Mouse (Mus musculus) adrenal gland, postnatal 36 days (tissue): ENCODE data around the gene Ifi35. TPM values are rescaled to one million over a fixed set of nuclear protein-coding genes. Genes with fewer than 3 reads are reported as not detected.

ENCODE experiments used
- microRNA-seq: library from miRNA; unstranded; fragments of <30 nt; microRNA quantifications from one replicate; pipeline ENCODE4 v1.2.0, GENCODE M21; 2021
- total RNA-seq, 2 experiments: library from RNA; stranded (reverse); gene quantifications; 2 replicates each; pipeline ENCODE4 v1.2.3; 2021

The Ifi35 gene
- total RNA-seq, 2 experiments from 2014 or later = 39.1 to 41.8 TPM

Small RNA genes within 50 kb of the gene (microRNA-seq; reads per million reads assigned to microRNA genes)
- gene Mir6929 = 1.00 reads per million

Other genes with a start within 250 kb of the Ifi35 start
- gene Ezh1, start 221.9 kb upstream of the Ifi35 start, total RNA-seq = 10 to 100 TPM; 30.0 to 37.7 TPM
- 10 to 100 TPM; 39.5 to 61.8 TPM for gene Ramp2, start 202.4 kb upstream of the Ifi35 start, total RNA-seq
- gene Vps25, start 194.7 kb upstream of the Ifi35 start, total RNA-seq = 100 to 1,000 TPM in 1 of 2 experiments, 10 to 100 TPM in 1; 90.6 to 121 TPM
- gene Wnk4, start 187.8 kb upstream of the Ifi35 start, total RNA-seq = 1 to 10 TPM; 1.5 to 2.5 TPM
- under 1 TPM; 0.23 to 0.26 TPM for gene Cntd1, start 169.4 kb upstream of the Ifi35 start, total RNA-seq
- gene Coa3, start 169.3 kb upstream of the Ifi35 start, total RNA-seq = 10 to 100 TPM; 69.2 to 75.4 TPM
- gene Becn1, start 146.1 kb upstream of the Ifi35 start, total RNA-seq = 100 to 1,000 TPM; 150 to 159 TPM
- gene Psme3, start 132.2 kb upstream of the Ifi35 start, total RNA-seq = 100 to 1,000 TPM; 122 to 145 TPM
- gene Aoc2, start 123.3 kb upstream of the Ifi35 start, total RNA-seq = 1 to 10 TPM; 4.6 to 7.1 TPM
- 10 to 100 TPM; 40.4 to 67.8 TPM for gene Aoc3, start 117.8 kb upstream of the Ifi35 start, total RNA-seq
- 1 to 10 TPM; 2.9 to 6.4 TPM for gene G6pc, start 80.8 kb upstream of the Ifi35 start, total RNA-seq
- gene Aarsd1, start 30.8 kb upstream of the Ifi35 start, total RNA-seq = 10 to 100 TPM; 30.1 to 35.2 TPM
- gene Gm27029, start 23.6 kb upstream of the Ifi35 start, total RNA-seq = 1 to 10 TPM; 2.6 to 5.6 TPM
- gene Rundc1, start 23.3 kb upstream of the Ifi35 start, total RNA-seq = 10 to 100 TPM; 24.1 to 26.7 TPM
- 1 to 10 TPM; 2.6 to 3.4 TPM for gene Ptges3l, start 23.1 kb upstream of the Ifi35 start, total RNA-seq
- 10 to 100 TPM; 77.7 to 94.3 TPM for gene Rpl27, start 6.1 kb upstream of the Ifi35 start, total RNA-seq
- 10 to 100 TPM; 10.2 to 11.6 TPM for gene Rnd2, start 16.6 kb downstream of the Ifi35 start, total RNA-seq
- gene Vat1, start 17.8 kb downstream of the Ifi35 start, total RNA-seq = 100 to 1,000 TPM; 123 to 141 TPM
- gene Brca1, start 103.5 kb downstream of the Ifi35 start, total RNA-seq = 1 to 10 TPM; 2.4 to 2.9 TPM
- gene Nbr1, start 103.7 kb downstream of the Ifi35 start, total RNA-seq = 100 to 1,000 TPM; 128 to 134 TPM
- gene Tmem106a, start 133.8 kb downstream of the Ifi35 start, total RNA-seq = 10 to 100 TPM; 10.9 to 11.1 TPM
- gene Gm11634, start 150.8 kb downstream of the Ifi35 start, total RNA-seq = not detected
- gene Rdm1, start 178.8 kb downstream of the Ifi35 start, total RNA-seq = 10 to 100 TPM; 24.0 to 31.6 TPM
- 10 to 100 TPM; 11.4 to 12.5 TPM for gene Arl4d, start 217.1 kb downstream of the Ifi35 start, total RNA-seq